Mouse (Mus musculus): ENCODE data around the gene Nptxr.
A peak's percentile ranks its signal among the peaks of the same experiment; 100 is the strongest.
"Not testable (repeated sequence)": the region's sequence is repeated elsewhere in the genome, so short reads cannot be mapped to it uniquely, and the experiment has no call there.

Nptxr gene

DNA sequence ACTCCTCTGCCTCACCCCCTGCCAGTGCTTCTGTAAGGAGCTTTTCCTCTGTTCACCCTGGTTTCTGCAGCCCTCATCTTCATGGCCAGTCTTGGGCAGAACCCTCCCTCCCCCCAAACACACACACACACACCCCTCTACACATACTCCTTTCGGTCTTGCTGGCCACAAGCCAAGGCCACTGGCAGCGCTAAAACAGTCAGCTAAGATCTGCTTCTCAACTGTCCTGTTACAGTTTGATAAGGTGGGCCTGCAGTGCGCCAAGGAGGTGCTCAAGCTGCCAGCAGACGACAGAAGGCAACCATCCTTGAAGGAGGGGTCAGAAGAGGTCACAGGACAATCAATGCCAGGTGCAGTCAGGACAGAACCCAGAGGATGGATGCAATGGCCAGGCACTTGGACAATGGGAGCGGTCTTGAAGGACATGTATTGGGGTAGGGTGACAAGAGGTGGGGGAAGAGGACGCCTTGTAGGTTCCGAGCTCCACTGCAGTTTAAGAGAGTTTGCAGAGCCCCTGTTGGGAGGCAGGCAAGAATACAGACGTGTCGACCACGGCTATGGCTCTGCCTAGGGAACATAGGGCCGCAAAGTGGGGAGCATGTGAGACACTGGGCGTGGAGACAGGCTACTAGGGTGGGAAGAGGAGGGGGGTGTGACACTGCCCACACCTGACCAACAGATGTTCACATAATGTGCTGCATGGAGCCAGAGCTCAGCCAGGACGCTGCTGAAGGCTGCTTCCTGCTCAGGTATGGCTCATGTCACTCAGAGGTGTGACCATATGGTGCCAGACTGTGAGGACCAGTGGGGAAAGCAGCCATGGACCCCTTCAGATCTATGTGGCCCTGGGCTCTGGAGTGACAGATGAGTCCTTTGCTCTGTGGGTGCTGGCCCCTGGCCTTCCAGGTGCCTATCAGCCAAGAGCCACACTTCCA, 18.0 kb upstream of the Nptxr start:
- no peak for DNase-seq (ENCODE audit: low spot score)

DNA sequence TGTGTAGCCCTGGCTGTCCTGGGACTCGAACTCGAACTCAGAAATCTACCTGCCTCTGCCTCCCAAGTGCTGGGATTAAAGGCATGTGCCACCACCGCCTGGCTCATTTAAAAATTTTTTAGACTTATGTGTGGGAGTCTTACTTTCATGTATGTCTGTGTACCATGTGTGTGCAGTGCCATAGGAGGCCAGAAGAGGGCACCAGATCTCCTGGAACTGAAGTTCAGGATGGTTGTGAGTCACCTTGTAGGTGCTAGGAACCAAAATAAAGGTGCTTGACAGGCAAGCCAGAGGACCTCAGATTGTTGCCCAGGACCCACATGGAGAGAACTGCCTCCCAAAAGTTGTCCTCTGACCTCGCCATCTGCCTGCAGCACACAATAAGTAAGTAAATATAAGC, 13.8 kb upstream of the Nptxr start:
- no peak for DNase-seq (ENCODE audit: low spot score)

DNA sequence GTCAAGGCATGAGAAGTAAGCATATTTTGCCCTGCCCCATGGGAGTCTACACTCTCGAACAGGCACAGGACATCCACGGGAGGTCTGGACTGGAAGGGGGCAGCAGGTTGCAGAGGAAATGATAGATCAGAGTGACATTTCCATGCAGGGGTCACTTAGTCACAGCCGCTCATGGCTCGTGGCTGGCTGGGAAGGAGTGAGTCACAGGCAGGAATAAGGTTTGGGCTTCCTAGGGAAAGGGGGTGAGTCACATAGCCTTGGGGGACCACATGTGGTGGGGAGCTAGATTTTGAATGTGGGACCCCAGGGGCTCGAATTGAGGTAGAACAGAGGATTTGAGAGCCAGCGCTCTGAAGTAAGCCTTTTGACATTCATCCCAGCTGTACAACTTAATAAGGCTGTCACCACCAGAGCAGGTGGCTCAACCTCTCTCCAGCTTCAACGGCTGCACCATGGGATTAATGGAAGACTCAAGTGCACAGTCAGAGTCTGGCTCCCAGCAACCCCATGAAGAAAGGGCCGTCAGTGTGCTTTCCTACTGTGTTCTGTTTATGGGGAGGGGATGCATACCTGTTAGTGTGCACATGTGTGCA, 9.2 kb upstream of the Nptxr start:
- DNase-seq (ENCODE audit: low spot score), result no peak

DNA sequence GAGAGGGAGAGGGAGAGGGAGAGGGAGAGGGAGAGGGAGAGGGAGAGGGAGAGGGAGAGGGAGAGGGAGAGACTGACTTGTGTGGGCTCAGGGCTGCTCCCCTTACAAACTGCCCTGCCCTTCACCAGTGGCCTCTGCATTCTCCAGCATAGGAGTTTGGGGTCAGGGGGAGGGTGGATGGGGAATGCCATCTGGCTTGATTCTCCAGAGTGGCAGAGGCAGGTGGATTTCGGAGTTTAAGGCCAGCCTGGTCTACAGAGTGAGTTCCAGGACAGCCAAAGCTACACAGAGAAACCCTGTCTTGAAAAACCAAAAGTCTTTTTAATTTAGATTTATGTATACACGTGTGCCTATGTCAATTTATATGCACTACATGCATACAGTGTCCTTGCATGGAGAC, 8.3 kb upstream of the Nptxr start:
- not testable (repeated sequence) for DNase-seq (ENCODE audit: low spot score)

DNA sequence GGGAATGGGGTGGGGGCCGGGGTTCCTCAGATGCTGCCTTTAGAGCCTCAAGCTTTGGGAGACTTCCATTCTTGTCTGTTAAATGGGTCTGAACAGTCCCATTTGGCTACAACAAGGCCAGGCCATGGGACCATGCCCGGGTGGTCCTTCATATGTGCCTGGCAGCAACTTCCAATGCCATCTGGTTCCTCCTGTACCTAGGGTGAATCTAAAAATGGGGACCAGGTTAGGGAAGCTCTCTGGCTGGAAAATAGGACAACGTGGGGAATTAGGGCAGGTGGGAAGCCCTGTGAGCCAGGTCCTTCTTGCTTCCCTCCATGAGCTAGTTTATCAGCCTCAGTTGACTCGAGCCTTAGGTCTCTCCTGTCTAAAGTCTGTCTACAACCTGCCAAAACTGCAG, 6.4 kb upstream of the Nptxr start:
- DNase-seq (ENCODE audit: low spot score), result no peak

DNA sequence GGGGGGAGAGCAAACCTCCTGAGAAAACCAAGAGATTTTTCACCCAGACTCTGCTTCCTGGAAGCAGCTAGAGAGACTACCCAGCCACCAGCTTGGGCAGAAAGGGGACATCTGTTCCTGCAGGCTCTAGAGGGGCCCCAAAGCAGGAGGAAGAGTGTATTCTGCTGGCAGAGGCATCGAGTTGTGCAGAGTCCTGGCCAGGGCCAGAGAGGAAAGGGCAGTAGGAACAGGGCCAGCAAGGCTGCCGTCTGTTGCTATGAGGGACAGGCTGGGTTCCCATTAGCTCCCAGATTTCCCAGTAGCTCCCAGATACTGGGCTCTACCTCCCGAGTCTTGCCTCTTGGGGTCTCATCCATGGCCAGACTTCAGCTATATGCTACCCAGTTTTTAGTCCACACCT, 5.5 kb upstream of the Nptxr start:
- DNase-seq (ENCODE audit: low spot score), result no peak

DNA sequence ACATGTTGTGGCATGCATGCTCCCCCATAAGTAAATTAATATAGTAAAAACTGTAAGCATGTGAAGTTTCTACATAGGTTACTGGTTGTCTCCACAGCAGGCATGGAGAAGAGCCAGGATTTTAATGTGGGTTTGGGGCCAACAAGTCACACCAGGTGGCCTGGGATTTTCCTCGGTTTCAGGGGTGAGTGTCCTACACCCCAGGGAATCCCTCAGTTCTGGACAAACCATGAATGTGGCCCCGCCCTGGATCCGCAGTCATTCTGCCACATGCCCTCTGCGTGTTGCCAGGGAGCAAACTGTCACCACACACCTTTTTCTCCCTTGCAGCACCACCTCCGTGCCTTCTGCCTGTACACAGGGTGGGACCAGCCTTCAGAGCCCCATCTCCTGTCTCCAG, 4.1 kb upstream of the Nptxr start:
- DNase-seq (ENCODE audit: low spot score), result no peak

DNA sequence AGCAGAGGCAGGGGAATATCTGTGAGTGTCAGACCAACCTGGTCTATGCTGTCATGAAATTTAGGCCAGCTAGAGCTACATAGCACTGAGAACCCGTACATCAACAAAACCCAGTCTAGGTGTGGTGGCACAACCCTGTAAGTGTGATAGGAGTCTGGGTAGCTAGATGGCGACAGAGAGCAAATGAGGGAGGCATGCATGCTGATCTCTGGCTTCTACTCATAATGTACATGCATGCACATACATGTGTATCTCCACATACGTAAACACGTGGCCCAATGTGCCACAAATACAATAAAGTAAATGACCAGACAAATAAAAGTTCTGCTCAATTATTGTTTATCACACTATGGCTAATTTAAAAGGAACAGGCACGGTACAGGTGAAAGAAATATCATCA, 3.5 kb upstream of the Nptxr start:
- peak; percentile 73 for DNase-seq (ENCODE audit: low spot score)

DNA sequence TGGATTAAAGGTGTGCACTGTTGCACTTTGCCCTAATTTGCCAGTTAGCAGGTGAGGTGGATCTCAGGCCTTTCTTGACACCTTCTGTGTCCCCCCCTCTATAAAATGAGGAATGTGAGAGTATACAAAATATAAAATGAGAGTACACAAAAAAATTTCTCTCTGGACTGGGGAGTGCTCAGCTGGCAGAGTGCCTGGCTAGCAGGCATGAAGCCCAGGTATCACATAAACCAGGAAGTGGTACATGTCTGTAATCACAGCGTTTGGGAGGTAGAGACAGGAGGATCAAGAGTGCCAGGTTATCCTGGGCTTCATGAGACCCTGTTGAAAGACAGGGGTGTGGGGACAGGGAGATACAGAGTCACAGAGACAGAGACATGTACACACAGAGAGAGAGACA, 2.5 kb upstream of the Nptxr start:
- DNase-seq (ENCODE audit: low spot score), result no peak

DNA sequence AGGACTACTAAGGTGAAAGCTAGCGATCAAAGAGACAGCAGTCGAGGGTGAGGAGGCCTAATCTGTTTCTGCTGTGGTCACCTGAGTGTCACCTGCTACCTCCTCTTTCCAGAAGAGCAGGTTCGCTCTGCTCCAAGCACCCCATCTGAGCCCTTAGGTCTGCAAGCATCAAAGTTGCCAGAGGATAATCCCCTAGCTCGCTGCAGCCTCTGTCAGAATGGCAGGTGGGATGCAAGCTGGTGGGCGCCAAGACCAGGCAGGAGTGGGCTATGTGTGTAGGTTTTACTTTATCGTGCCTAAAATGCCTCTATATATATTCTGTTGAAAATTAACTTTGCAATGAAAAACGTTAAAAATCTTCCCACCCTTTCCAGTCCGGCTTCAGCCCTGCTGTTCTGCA, 680 bp upstream of the Nptxr start:
- no peak for DNase-seq (ENCODE audit: low spot score)

DNA sequence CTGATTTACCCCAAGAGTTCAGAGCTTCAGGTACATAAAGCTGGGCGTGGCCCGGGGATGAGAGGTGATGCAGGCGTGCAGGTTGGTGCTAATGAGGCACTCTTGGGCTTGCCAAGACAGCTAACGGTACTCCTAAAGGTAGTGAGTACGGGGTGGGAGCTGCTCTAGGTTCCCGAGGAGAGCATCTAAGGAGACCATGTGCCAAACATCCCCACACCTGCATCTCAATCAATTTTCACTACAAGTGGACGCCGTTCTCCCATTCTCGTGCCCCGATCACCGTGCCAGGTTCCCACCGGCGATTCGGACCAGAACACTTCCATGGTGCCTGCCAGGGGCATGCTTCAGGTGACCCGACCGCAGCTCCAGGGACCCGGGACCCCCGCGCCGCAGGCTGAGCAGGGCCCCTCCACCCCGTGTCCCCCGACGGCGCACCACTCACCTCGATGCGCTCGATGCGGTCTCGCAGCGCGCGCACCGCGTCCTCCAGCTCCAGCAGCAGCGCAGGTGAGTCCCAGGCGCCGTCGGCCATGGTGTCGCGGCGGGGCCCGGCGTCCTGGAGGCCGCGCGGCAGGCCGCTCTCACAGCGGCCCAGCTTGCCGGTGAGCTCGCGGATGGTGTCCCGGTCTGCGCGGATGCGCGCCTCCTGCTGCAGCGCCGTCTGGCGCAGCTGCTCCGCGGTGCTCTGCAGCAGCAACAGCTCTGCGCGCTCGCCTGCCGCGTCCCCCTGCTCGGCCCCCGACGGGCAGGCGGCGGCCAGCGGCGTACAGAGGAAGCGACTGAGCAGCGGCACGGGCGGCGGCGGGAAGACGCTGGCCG, 824 bp downstream of the Nptxr start:
- DNase-seq (ENCODE audit: low spot score), result no peak

DNA sequence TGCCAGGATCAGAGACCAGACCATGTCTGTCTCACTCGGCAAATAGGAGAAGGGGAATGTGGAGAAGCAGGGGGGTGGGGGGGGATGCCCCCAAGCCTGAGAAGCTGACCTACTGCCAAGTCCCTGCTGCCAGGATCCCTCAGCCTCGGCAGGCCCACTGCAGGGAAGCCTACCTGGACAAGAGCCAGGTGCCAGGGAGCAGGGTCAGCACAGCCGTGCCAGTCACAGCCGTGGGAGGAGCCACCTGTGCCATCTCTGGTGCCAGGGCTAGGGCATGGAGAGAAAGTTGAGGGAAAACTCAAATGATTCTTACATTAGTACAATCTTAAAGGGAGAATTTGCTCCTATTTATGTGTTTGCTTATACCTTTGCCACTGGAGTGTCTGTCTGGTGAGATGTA, 2.3 kb downstream of the Nptxr start:
- no peak for DNase-seq (ENCODE audit: low spot score)

DNA sequence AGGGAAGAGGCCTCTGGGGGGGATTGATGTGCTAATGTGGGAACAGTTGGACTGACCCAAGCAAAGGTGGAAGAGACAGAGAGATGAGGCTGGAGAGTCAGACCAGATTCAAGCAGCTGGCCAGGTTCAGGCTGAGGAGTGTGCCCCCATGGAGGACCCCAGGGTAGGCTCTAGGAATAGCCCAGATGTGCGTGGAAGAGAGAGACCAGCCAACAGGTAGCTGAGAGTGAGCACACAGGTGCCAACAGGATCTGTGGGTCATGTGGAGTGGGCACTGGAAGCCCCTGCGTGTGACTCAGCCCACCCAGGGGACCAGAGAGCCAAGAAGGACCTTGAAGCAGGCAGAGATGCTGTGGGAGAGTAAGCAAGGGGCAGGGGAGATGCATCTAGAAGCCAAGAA, 2.9 kb downstream of the Nptxr start:
- DNase-seq (ENCODE audit: low spot score), result no peak

DNA sequence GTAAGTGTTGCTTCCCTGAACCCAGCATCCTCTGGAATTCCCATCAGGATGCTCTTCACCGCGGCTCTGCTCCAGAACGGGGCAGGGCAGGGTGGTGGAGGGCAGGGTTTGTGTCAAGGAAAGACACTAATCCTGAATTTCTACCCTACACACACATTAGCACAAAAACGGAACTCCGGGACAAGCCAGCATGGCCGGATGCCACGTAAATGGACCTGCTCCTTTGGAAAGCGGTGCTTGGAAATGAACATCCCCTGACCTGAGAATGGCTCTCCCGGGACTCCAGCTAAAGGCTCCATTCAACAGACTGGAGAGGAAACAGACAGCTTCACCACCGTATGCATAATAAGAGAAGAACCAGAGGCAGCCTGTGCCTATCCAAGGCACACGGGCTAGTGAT, 3.9 kb downstream of the Nptxr start:
- DNase-seq (ENCODE audit: low spot score), result no peak

DNA sequence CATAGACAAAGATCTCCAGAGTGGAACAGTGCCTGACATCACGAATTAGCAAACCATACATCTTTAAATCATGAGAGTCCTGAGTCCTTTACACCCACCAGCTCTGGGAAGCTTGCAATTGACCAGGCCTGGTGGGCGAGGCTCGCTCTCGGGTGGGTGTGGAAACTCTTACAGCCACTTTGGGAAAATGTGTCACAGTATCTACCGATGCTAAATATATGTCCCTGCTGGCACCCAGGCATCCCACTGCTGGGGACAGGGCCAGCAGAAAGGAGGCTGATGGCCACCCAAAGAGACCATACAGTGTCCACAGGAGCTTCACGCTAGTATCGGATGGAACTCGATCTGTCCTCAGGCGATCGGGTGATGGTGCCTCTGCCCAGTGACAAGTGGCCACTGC, 6.0 kb downstream of the Nptxr start:
- no peak for DNase-seq (ENCODE audit: low spot score)

DNA sequence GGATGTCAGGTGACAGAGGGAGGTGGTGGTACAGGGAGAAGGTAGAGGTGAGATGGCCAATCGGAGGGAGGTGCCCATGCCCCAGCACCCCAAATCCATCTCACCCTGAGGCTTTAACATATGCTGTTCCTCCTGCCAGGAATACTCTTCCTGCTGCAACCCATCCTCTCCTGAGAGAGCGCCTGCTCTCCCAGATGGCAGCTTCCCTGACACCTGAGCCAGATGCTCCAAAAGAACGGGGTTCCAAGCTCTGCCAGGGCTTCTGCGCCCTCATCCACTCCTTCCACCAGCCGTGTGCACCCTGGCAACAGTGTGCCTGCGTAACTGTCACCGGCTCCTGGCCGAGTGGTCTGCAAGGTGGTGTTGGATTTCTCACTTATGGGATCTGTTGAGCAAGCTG, 6.9 kb downstream of the Nptxr start:
- DNase-seq (ENCODE audit: low spot score), result no peak

DNA sequence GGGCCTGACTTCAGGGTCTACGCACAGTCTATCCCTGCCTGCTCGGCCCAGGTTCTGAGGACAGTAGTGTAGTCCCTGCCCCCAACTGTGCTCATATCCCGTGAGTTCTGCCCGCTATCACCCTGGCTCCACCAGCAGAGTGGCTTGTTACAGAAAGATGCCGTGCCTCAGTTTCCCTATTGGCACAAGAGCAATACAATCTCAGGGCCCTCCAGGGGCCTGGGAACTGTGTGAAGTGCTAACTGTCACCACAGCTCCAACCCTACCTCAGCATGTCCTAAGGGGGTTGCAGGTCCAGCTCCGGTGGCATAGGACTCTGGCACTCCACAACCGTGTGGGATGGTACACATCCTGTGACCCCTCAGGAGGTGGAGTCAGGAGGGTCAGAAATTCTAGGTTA, 7.5 kb downstream of the Nptxr start:
- no peak for DNase-seq (ENCODE audit: low spot score)

DNA sequence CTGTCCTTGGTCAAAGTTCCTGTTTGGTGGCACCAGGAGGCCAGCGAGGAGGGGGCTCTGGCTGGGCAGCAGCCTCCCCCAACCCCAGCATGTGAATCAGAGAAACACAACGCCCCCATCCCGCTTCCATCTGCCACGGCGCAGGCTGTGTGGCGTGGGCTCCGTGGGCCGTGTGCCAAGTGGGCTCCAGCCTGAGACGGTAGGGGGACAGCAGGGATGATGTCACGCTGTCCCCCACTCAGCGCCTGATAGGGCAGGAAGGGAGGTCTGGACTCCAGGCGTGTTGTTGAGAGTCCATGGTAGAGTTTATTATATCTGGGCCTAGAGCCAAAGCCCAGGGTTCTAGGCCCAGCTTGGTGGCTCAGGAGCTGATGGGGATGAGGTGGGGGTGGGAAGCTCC, 8.3 kb downstream of the Nptxr start:
- no peak for DNase-seq (ENCODE audit: low spot score)

DNA sequence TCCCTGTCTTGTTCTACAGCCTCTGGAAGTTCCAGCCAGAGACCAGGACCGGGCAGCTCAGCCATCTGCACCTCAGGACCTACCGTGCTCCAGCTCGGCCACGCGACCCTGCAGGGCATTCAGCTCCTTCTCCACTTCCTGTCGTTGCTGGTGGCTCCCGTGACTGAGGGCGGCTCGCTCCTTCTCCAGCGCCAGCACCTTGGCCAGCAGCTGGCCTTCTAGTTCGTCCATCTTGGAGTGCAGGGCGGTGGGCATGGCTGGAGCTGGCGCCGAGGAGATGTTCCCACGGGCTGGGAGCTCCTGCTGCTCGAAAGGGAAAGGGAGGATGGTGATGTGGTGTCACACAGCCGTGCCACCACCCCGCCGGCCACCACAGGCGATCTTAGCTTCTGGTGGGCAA, 10.4 kb downstream of the Nptxr start:
- DNase-seq (ENCODE audit: low spot score), result peak; percentile 22

DNA sequence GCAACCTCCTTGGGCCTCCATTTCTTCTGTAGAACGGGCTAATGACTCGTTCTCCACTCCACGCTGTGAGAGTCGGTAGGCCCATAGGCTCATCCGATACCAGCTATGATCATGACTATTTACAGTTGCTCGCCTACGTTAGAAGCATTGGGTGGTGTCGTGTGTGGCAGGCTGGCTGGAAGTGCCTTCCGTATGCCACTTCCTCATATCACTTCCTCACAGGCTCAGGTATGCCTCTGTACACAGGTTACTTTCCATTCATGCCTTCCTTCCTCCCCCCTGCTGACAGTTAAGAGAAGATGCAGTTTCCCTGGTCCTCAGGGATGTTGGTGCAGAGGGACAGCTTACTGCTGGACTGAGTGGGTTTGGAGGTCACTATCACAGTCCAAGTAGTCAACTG, 11.5 kb downstream of the Nptxr start:
- no peak for DNase-seq (ENCODE audit: low spot score)

DNA sequence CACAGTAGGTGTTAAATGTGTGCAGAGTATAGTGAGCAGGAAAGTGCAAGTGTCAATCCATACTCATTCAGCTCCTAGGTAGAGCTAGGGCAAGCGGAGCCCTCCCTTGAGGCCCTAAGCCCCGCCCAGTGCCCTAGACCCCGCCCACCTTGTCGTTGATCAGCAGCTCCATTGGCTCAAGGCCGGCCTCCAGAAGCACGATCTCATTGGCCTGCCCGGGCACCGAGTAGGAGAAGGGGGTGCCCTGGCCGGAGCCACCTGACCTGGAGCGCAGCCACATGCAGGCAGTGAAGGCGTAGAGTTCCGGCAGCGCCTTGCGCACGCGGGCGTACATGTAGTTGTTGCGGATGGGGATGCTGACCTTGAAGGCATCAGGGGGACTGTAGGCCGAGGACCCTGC, 12.1 kb downstream of the Nptxr start:
- peak; percentile 68 for DNase-seq (ENCODE audit: low spot score)

DNA sequence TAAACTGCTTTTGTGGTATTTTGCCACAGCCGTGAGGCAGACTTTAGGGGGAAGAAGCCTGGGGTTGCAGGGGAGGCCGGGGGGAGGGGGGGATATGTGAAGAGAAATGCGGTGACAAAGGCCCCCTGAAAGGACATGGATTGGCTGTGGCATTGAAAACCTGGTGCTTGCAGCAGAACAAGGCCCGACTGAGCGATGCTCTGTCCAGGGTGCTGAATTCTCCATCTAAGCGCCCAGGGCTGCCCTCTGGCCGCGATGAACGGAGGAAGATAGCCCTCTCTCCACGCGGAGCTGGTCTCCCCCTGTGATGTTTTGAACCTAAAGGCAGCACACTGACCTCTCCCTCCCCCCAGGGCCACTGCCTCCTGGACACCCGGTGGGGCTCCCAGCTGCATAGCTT, 13.1 kb downstream of the Nptxr start:
- peak; percentile 85 for DNase-seq (ENCODE audit: low spot score)

DNA sequence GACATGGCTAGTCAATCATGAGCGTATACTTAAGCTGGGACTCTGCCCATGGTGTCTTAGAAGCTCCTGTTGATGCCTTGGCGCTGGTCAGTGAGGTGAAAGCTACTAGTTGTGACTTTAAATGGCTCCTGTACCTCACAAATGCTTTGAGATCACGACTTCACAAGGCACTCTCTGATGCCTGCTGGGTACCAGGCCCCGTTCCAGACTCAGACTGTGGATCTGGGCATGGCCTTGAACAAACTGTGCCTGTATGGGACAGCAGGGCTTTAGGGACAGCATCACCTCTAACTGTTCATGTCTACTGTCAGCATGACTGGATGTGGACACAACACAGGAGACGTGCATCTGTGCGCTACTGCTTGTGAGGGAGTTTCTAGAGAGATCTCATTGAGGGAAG, 13.7 kb downstream of the Nptxr start:
- DNase-seq (ENCODE audit: low spot score), result no peak
